Mouse (Mus musculus): ENCODE measurements around the gene Tnxb. TPM values are rescaled to one million over a fixed set of nuclear protein-coding genes. Genes with fewer than 3 reads are reported as not detected.

Tnxb gene
- polyA plus RNA-seq, 1 experiment, result 39.6 TPM

- 7% methylated on average over 4 of the region's 4 CpGs for WGBS
- H3K4me1 ChIP-seq (ENCODE audit: control insufficient read depth, insufficient read depth, low read length), result peaks cover 31% of the 10 kb centered on the region
- TF ChIP-seq POLR2A (IDR thresholded peaks at IDR 0.05; ENCODE audit: borderline replicate concordance, extremely low read depth, low read depth, low read length), result peak; percentile 10; the same call in 1 of the 2 replicates
- TF ChIP-seq CTCF (IDR thresholded peaks at IDR 0.05; ENCODE audit: insufficient read depth, low read length), result peak; percentile 40; the same call in 1 of the 2 replicates
- peak; percentile 86 for DNase-seq
- no peak overlapping the region for H3K4me3 ChIP-seq (replicated peaks; ENCODE audit: extremely low read depth, low read depth, low read length)
Measured at GRCm38 (mm10) chr17:34655581-34655991, 14.7 kb upstream of the Tnxb start.

- Histone ChIP-seq H3K4me1 (ENCODE audit: control insufficient read depth, insufficient read depth, low read length) (peaks cover 37% of the 10 kb centered on the region), H3K4me3 (replicated peaks; ENCODE audit: extremely low read depth, low read depth, low read length) (no peak overlapping the region)
- WGBS, result 56% methylated on average over 8 of the region's 8 CpGs
- no peak for TF ChIP-seq CTCF (IDR thresholded peaks at IDR 0.05; ENCODE audit: insufficient read depth, low read length)
- TF ChIP-seq POLR2A (IDR thresholded peaks at IDR 0.05; ENCODE audit: borderline replicate concordance, extremely low read depth, low read depth, low read length), result no peak
- no peak for DNase-seq
Measured at GRCm38 (mm10) chr17:34656666-34657065, 13.7 kb upstream of the Tnxb start.

GRCm38 (mm10) chr17:34657271-34657670 is 13.1 kb upstream of the Tnxb start:
- no peak overlapping the region for H3K4me3 ChIP-seq (replicated peaks; ENCODE audit: extremely low read depth, low read depth, low read length)
- WGBS, result 26% methylated on average over 2 of the region's 2 CpGs

DNA sequence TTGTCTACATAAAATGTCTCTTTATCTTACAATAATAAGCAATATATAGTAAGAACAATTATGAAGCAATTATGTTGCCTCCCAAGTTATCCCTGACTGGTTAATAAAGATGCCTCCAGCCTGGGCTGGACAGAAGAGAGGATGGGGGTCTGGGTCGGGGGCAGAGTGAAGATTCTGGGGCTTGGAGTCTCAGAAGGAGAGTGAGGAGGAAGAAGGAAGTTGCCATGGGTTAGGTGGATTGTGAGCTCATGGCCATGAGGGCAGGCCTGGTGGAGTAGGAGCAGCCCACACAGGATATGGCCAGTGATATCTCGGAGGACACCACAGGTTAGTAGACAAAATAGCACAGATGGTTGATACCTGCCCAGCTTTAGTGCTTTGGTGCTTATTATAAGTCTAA is 12.2 kb upstream of the Tnxb start:
- peaks cover 38% of the 10 kb centered on the region for H3K4me1 ChIP-seq (ENCODE audit: control insufficient read depth, insufficient read depth, low read length)
- TF ChIP-seq CTCF (IDR thresholded peaks at IDR 0.05; ENCODE audit: insufficient read depth, low read length) (no peak), POLR2A (IDR thresholded peaks at IDR 0.05; ENCODE audit: borderline replicate concordance, extremely low read depth, low read depth, low read length) (no peak)
- H3K4me3 ChIP-seq (replicated peaks; ENCODE audit: extremely low read depth, low read depth, low read length), result no peak overlapping the region
- WGBS, result 68% methylated on average over 2 of the region's 2 CpGs
- DNase-seq, result no peak

More at GRCm38 (mm10) chr17:34657271-34657670, 13.1 kb upstream of the Tnxb start:
- TF ChIP-seq POLR2A (IDR thresholded peaks at IDR 0.05; ENCODE audit: borderline replicate concordance, extremely low read depth, low read depth, low read length), result no peak
- no peak for TF ChIP-seq CTCF (IDR thresholded peaks at IDR 0.05; ENCODE audit: insufficient read depth, low read length)
- no peak for DNase-seq
- H3K4me1 ChIP-seq (ENCODE audit: control insufficient read depth, insufficient read depth, low read length), result peaks cover 38% of the 10 kb centered on the region

DNA sequence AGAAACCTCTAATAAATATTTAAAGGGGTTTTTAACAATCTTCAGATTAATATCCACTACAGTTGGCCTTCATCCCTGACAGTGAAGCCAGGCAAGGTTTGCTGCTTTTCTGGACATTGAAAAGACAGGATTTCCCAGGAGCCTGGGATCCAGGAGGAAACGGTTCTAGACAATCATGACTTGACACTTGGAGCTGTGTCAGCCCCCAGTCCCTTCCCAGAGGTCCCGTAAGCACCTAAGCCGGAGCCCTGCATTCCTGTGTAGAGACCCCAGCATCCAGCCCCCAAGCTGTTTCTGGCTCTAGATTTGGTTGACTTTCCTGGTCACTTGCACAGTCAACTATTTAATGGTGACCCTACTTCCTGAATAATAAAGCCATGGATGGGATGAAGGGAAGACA is 11.7 kb upstream of the Tnxb start:
- DNase-seq, result no peak
- TF ChIP-seq CTCF (IDR thresholded peaks at IDR 0.05; ENCODE audit: insufficient read depth, low read length), result no peak
- no peak for TF ChIP-seq POLR2A (IDR thresholded peaks at IDR 0.05; ENCODE audit: borderline replicate concordance, extremely low read depth, low read depth, low read length)
- H3K4me3 ChIP-seq (replicated peaks; ENCODE audit: extremely low read depth, low read depth, low read length), result no peak overlapping the region
- 79% methylated on average over 3 of the region's 3 CpGs for WGBS
- peaks cover 38% of the 10 kb centered on the region for H3K4me1 ChIP-seq (ENCODE audit: control insufficient read depth, insufficient read depth, low read length)

GRCm38 (mm10) chr17:34659181-34659896 is 11.0 kb upstream of the Tnxb start:
- DNase-seq, result no peak
- WGBS, result 46% methylated on average over 12 of the region's 12 CpGs

DNA sequence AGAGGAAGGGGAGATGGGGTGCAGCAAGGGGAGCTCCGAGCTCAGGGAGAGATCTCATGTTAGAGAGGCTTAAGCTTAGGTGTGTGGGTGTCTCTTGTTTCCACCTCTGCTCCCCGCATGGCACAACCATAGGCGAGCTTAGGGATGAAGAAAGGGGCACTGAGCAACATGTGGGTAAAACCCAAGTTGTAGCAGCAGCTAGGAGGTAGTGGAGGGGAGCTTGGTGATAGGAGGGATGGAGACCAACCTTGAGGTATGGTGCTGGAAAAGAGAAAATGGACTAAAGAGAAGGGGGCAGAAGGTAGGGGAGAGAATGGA is 10.5 kb upstream of the Tnxb start:
- no peak for DNase-seq
- H3K4me3 ChIP-seq (replicated peaks; ENCODE audit: extremely low read depth, low read depth, low read length), result no peak overlapping the region
- WGBS, result 55% methylated on average over 3 of the region's 3 CpGs
- H3K4me1 ChIP-seq (ENCODE audit: control insufficient read depth, insufficient read depth, low read length), result peaks cover 29% of the 10 kb centered on the region
- TF ChIP-seq CTCF (IDR thresholded peaks at IDR 0.05; ENCODE audit: insufficient read depth, low read length) (no peak), POLR2A (IDR thresholded peaks at IDR 0.05; ENCODE audit: borderline replicate concordance, extremely low read depth, low read depth, low read length) (no peak)

More at GRCm38 (mm10) chr17:34659181-34659896, 11.0 kb upstream of the Tnxb start:
- Histone ChIP-seq H3K4me3 (replicated peaks; ENCODE audit: extremely low read depth, low read depth, low read length) (no peak overlapping the region), H3K4me1 (ENCODE audit: control insufficient read depth, insufficient read depth, low read length) (peaks cover 34% of the 10 kb centered on the region)
- TF ChIP-seq POLR2A (IDR thresholded peaks at IDR 0.05; ENCODE audit: borderline replicate concordance, extremely low read depth, low read depth, low read length) (no peak), CTCF (IDR thresholded peaks at IDR 0.05; ENCODE audit: insufficient read depth, low read length) (no peak)

- Histone ChIP-seq H3K4me3 (replicated peaks; ENCODE audit: extremely low read depth, low read depth, low read length) (peak overlapping the region; percentile 62), H3K4me1 (ENCODE audit: control insufficient read depth, insufficient read depth, low read length) (peaks cover 24% of the 10 kb centered on the region)
- DNase-seq, result no peak
- peak; percentile 24; the same call in 1 of the 2 replicates for TF ChIP-seq POLR2A (IDR thresholded peaks at IDR 0.05; ENCODE audit: borderline replicate concordance, extremely low read depth, low read depth, low read length)
- TF ChIP-seq CTCF (IDR thresholded peaks at IDR 0.05; ENCODE audit: insufficient read depth, low read length), result no peak
- 42% methylated on average over 11 of the region's 11 CpGs for WGBS
Measured at GRCm38 (mm10) chr17:34660259-34660820, 10.0 kb upstream of the Tnxb start.

DNA sequence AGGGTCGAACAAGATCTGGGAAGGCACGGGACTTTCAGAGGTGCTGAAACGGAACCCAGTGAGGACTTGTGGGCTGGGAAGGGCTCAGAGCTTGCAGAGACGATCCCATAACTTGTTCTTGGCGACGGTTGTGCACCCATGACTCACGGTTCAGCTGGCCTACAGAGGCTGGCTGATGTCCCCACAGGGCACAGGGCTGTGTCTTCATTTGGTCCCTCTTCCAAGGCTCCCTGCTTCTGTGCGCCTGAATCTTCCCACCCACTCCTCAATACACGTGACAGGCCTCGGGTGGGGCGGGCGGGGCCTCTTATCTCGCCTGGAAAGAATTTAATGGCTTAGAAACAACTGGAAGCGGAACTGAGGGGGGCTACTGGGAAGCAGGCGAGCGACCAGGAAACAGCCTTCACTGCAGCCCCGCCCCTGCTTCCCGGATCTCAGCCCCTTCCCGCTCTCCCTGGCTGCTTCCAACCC is 9.2 kb upstream of the Tnxb start:
- Histone ChIP-seq H3K4me1 (ENCODE audit: control insufficient read depth, insufficient read depth, low read length) (peaks cover 18% of the 10 kb centered on the region), H3K4me3 (replicated peaks; ENCODE audit: extremely low read depth, low read depth, low read length) (peak overlapping the region; percentile 62)
- TF ChIP-seq POLR2A (IDR thresholded peaks at IDR 0.05; ENCODE audit: borderline replicate concordance, extremely low read depth, low read depth, low read length) (peak; percentile 75; the same call in 1 of the 2 replicates), CTCF (IDR thresholded peaks at IDR 0.05; ENCODE audit: insufficient read depth, low read length) (no peak)
- WGBS, result 2% methylated on average over 19 of the region's 19 CpGs
- no peak for DNase-seq

DNA sequence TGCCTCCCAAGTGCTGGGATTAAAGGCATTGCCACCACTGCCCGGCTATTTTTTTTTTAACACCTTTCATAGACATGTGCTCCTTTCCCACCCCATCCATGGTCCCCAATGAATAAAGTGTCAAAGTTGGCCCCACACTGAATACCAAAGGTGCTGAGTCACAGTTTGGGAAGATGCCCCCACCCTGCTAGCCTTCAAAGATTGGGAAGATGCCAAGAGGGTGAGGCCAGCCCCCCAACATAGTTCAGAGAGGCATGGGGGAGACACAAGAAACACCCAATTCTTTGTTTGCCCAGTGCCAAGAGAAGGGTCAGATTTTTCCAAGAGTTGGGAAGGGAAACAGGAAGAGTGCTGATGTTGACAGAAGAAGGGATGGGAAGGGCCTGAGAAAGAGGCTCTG is 7.9 kb upstream of the Tnxb start:
- 67% methylated on average over 1 of the region's 1 CpGs for WGBS
- H3K4me1 ChIP-seq (ENCODE audit: control insufficient read depth, insufficient read depth, low read length), result peaks cover 13% of the 10 kb centered on the region
- DNase-seq, result no peak
- no peak for TF ChIP-seq POLR2A (IDR thresholded peaks at IDR 0.05; ENCODE audit: borderline replicate concordance, extremely low read depth, low read depth, low read length)
- TF ChIP-seq CTCF (IDR thresholded peaks at IDR 0.05; ENCODE audit: insufficient read depth, low read length), result no peak
- no peak overlapping the region for H3K4me3 ChIP-seq (replicated peaks; ENCODE audit: extremely low read depth, low read depth, low read length)

Measured in lung, adult 2 months (tissue).